Mouse (Mus musculus) urinary bladder, adult 2 months (tissue): ENCODE measurements around the gene Cyp26c1. TPM values are rescaled to one million over a fixed set of nuclear protein-coding genes. Genes with fewer than 3 reads are reported as not detected.

Experiments
- DNase-seq: peaks from one replicate; pipeline ENCODE4 v3.0.0; 2022; ENCODE audit warnings: low spot score
- polyA plus RNA-seq: library from polyadenylated mRNA; depleted of rRNA; stranded (reverse); fragments of >200 nt; gene quantifications from 2 replicates; pipeline ENCODE4 v1.2.3, GENCODE M21; 2012; rRNA removed

Gene Cyp26c1
- polyA plus RNA-seq, result 0.03 and 0.04 TPM in 2 replicates

GRCm38 (mm10) chr19:37685281-37685680 is at the start of gene Cyp26c1:
Cyp26c1 (plus strand) TSS chr19:37685581.
- no peak for DNase-seq

- DNase-seq, result no peak
These were observed 37.4 kb upstream of the Cyp26c1 start for GRCm38 (mm10) chr19:37647994-37648393.

- no peak for DNase-seq
These were observed 34.9 kb upstream of the Cyp26c1 start for GRCm38 (mm10) chr19:37650526-37650925.

GRCm38 (mm10) chr19:37654012-37654411 is 31.4 kb upstream of the Cyp26c1 start:
- no peak for DNase-seq

- DNase-seq, result no peak
These were observed 28.9 kb upstream of the Cyp26c1 start for GRCm38 (mm10) chr19:37656441-37656840.

GRCm38 (mm10) chr19:37665256-37665655 is 20.1 kb upstream of the Cyp26c1 start:
- no peak for DNase-seq

GRCm38 (mm10) chr19:37667855-37668594 is 17.4 kb upstream of the Cyp26c1 start:
- no peak for DNase-seq

- no peak for DNase-seq
These were observed 16.7 kb upstream of the Cyp26c1 start for GRCm38 (mm10) chr19:37668657-37669056.

- no peak for DNase-seq
These were observed 15.9 kb upstream of the Cyp26c1 start for GRCm38 (mm10) chr19:37669486-37669885.

GRCm38 (mm10) chr19:37673393-37673792 is 12.0 kb upstream of the Cyp26c1 start:
- DNase-seq, result no peak

GRCm38 (mm10) chr19:37686347-37686746 is 966 bp downstream of the Cyp26c1 start:
- no peak for DNase-seq

- no peak for DNase-seq
These were observed 1.8 kb downstream of the Cyp26c1 start for GRCm38 (mm10) chr19:37686941-37687850.

- no peak for DNase-seq
These were observed 4.1 kb downstream of the Cyp26c1 start for GRCm38 (mm10) chr19:37689478-37689877.

GRCm38 (mm10) chr19:37690716-37691115 is 5.3 kb downstream of the Cyp26c1 start:
- DNase-seq, result no peak

- no peak for DNase-seq
These were observed 7.5 kb downstream of the Cyp26c1 start for GRCm38 (mm10) chr19:37692879-37693278.

GRCm38 (mm10) chr19:37695146-37695545 is 9.8 kb downstream of the Cyp26c1 start:
- DNase-seq, result no peak

GRCm38 (mm10) chr19:37695762-37696602 is 10.6 kb downstream of the Cyp26c1 start:
- no peak for DNase-seq

- DNase-seq, result no peak
These were observed 11.4 kb downstream of the Cyp26c1 start for GRCm38 (mm10) chr19:37696603-37697334.

- DNase-seq, result no peak
These were observed 11.9 kb downstream of the Cyp26c1 start for GRCm38 (mm10) chr19:37697335-37697636.

- no peak for DNase-seq
These were observed 12.4 kb downstream of the Cyp26c1 start, which contains the start of gene Cyp26a1 for GRCm38 (mm10) chr19:37697651-37698272. Cyp26a1 (plus strand) TSS chr19:37697798.
